Mouse (Mus musculus): ENCODE measurements at regions not wholly inside any gene's neighbourhood (a gene's known extent, or its start where the extent isn't known, plus 50 kb on each side); places are given as distances from the start of the nearest gene placed in this dataset.

DNA sequence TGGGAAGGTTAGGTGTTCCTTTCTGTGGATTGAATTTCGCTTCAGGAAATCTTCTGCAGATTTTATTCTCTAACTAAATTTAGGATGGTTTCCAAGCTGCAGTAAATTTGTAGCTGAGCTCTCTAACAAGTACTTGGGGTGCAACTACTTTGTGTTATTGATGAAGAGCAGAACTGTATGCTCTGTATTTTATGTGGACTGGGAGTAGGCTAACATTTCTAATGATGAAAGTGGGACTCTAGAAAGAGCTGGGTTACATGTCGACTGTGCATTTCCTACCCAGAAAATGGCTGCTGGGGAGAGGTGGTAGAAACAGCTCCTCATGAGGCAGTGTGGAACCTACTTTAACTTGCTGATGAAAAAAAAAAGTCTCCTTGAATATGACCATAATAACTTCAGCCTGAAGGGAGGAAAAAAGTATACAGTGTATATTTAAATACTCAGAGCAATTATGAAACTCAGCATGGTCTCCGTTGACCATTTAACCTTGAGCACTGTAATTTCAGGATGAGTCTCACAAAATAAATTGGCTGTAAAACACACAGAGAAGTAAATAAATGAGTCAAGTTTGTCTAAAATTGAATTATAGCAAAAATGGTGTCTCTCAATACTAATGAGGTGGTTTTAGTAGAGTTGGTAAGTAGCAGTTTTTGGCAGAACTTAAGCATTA, 852.6 kb downstream of the Stpg2 start:
- DNase-seq (ENCODE audit: low read depth, low spot score) = no peak

DNA sequence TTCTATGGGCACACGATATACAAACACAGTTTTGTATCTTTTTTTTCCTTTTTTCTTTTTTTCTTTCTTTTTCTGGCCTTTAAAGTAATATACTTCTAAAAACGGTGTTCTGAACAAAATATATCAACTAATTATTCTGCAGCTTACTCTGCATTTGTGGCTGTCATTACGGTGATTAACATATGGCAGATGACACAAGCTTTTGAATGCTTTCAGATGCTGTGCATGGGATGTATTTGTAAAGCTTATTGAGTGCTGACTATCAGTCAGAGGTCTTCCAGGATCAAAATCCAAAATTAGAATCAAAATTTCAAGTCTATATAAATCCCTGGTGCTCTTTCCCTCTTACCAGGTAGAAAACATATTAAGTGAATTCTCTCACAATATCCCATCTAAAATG, 853.6 kb downstream of the Stpg2 start:
- no peak for DNase-seq (ENCODE audit: low read depth, low spot score)

DNA sequence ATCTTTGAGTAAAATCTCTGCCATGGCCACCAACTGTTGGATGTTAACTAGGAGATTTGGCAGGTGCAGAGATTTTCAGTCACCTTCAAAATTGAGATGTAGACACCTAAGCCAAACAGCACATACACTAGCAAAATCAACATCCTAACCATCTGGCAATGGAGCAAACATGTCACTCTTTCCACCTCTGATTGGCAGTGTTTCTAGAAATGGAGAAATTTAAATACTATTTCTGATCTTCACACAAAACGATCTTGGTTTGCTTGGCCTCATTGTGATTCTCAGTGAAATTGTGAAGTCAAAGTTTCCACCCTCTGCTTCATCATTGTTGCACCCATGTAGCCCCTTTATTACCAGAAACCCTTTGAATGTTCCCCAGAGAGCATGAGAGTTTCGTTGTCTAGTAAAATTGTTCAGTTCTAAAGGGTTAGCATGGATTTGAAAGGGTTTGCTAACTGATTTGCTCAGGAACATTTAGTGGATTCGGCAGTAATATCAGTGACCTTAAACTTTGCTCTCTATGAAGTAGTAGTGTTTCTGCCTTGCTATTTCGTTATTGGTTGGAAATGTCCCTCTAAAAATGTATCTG, 854.1 kb downstream of the Stpg2 start:
- no peak for DNase-seq (ENCODE audit: low read depth, low spot score)

DNA sequence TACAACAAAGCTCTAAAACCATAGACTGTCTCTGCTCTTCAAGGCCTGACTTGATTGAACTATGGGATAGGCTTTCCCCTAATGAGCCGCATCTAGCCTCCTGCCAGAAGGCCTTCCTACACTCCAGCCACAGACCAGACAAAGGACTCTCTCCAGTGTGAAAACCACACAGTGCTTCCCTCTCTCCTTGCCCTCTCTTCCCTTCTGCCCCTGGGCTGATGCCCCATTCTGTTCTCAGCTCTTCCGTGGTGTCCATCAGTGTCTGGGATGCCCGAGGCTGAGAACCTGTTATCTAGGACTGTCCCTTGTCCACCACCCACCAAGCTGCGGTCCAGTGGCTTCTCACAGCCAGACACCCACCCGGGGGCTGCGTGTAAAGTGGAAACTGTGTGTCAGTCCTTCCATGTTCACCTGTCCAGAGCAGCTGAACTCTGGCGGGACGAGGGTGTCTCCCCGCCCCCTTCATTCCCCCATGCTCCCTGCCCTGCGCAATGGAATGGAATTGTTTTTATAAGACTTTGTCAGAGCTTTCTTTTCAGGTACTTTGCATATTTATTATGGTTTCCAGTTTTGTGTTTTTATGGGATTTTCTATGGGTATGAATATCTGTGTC, 856.4 kb downstream of the Stpg2 start:
- no peak for DNase-seq (ENCODE audit: low read depth, low spot score)

DNA sequence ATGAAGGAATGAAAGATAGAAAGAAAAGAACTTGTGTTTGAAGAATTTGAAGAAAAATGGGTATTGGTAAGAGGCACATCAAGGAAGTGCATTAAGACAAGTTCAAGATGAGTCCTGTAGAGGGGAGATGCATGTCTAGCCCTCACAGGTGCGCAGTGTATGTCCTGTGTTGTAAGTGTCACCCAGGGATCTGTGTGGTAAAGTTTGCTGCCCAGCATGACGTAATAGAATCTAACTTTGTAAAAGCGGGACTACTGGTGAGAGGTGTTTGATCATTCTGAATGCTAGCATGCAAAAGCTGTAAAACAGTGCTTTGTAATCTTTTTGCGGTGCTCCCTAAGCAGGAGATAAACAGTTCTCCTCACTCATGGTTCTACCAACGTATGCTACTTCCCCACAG, 857.4 kb downstream of the Stpg2 start:
- no peak for DNase-seq (ENCODE audit: low read depth, low spot score)

DNA sequence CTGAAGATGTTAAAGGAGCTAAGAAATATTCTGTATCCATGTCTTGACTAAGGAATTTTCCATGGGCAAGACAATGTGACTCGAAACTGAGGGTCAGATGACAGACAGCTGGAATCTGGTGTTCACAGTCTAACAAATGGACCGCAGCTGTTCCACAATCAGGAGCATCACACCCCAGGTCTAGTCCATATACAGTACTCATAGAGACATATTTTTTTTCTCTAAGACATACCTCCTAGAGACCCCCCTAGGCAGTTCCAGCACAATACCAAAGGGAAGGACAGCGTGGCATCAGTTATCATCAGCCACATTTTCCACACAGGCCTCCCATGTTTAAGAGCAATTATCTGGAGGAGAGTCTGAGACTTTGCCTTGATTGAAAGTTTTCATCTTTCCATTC, 878.8 kb downstream of the Stpg2 start:
- DNase-seq (ENCODE audit: low read depth, low spot score) = no peak

DNA sequence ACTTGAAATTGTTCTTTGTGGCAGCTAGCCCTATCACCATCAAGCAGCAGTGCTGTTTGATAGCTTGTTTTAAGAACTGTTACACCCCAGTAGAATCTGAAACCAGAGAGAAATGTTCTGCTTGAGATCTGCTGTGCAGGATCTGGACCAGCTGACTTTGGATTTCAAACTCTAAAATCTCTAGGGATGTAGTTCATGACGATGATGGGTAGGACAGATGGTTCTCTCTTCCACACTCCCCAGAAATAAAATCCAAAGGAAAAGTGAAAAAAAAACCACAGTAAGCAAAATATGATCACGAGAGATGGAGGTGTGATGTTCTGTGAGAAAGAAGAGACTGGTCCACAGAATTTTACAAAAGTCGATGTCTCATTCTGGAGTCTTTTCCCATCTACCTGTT, 879.9 kb downstream of the Stpg2 start:
- no peak for DNase-seq (ENCODE audit: low read depth, low spot score)

DNA sequence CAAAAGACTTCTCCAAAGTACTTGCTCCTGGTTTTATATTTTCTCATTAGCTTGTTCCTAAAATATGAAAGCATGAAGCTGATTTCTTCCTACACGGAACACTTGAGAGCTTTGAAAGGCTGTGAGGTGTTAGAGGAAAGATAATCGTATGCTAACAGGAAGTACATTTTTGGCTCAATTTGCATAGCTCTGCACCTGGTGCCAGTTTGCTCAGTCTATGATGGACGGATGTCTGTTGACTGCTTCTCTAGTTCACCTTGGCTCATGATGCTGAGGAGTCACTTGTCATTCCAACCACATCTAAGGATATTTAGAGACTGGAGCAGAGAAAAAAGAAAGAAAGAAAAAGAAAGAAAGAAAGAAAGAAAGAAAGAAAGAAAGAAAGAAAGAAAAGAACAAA, 882.5 kb downstream of the Stpg2 start:
- DNase-seq (ENCODE audit: low read depth, low spot score) = no peak

DNA sequence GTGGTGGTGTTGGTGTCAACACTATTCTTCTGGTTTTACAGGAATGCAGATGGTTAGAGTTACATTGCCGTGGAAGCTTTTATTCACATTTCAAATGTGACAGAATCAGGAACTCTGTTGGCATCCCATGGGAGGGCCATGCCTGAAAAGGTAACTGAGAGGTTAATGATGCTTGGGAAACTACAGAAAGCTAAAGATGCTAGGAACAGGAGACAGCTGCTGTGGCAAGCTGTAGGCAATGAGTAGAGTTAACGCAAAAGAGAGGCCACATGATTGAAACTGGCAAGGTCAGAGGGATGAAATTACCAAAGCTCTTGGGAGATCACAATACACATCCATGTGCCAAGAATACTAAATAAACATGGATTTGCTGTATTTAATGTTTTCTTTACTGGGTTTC, 886.4 kb downstream of the Stpg2 start:
- DNase-seq (ENCODE audit: low read depth, low spot score) = no peak

DNA sequence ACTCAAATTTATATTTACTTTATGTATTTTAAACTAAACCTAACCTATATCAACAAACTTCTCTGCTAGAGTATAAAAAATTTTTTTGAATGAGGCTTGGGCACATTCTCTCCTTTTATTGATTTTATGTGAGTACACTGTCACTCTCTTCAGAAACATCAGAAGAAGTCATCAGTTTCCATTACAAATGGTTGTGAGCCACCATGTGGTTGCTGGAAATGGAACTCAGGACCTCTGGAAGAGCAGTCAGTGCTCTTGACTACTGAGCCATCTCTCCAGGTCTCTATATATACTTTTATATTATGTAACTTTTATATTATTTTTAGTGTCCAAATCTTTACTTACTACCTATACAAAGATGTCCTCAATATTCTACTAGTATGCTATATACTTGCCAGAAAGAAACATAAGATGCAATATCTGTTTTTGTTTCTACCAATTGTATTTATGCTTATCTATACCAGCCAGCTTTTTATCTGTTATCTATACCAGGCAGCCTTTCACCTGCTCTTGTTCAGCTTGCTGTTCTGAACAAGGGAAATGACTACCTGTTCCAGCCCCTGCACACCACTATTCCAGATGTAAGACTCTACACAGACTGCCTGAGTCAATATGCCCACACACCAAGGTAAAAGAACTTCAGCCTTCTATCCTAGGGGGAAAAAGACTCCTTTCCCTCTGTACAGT, 891.5 kb downstream of the Stpg2 start:
- no peak for DNase-seq (ENCODE audit: low read depth, low spot score)

DNA sequence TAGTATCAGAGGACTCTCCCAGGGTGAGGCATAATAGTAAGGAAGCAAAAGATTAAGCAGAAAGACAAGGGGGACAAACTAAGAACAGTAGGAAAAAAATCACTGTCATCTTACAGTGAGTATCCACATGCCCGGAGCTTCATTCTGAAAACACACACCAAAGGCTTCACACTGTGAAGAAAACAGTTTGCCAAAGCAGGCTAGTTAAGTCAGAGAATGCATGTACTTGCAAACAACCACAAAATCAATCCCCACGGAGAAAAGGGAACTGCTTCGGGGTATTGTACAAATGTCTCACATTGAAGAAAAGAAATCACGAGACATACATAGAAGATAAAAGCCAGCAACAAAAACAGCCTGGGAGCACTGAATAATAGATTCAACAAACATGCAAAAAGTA, 903.9 kb downstream of the Stpg2 start:
- DNase-seq (ENCODE audit: low read depth, low spot score) = no peak

DNA sequence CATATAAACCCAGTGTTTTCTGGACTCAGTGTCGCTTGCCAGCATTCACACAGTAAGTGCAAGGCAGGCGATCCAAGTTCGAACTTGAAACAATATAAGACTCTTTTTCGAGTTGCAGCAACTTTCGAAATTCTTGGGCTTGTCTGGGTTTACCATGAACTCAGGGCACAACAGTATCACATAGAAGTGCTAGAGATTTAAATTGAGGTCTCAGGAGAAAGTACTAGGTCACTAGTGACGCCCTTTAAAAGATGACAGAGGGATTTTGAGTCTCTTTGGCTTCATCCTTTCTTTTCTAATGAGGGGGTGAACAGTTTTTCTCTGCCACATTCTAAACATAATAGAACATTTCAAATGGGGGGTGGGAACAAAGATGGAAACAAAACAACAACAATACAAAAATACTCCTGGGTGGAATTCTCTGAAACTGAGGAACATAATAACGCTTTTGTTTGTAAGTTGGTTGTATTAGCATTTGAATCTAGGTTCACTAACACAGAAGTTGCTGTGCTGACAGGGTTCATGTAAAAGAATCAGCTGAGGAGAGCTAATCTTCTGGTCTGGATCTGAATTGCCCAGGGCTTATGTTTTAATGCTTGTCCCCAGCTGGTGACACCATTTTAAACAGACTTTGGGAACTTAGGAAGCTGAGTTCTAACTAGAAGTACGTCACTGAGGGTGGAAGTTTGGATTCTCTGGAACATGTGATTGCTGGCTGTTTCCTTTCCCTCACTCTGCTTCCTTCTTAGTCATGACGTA, 906.1 kb downstream of the Stpg2 start:
- no peak for DNase-seq (ENCODE audit: low read depth, low spot score)

DNA sequence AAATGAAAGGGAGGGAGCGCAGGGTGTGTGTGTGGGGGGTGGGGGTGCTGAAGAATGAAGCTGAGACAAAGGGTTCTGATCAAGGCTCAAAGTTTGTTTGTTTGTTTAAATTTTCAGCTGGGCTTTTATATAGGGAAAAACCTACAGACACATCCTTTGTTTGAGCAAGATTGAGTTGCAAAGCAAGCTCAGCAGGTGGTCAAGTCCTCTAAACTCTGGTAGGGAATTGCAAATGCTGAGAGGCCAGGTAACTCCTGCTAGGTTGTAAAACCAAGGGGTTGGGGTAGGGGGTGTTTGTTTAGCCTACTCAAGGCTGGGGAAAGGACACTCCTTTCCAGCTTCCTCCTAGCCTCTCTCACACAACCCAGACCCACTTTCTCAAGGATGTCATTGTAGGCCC, 909.6 kb downstream of the Stpg2 start:
- peak; percentile 51 for DNase-seq (ENCODE audit: low read depth, low spot score)

DNA sequence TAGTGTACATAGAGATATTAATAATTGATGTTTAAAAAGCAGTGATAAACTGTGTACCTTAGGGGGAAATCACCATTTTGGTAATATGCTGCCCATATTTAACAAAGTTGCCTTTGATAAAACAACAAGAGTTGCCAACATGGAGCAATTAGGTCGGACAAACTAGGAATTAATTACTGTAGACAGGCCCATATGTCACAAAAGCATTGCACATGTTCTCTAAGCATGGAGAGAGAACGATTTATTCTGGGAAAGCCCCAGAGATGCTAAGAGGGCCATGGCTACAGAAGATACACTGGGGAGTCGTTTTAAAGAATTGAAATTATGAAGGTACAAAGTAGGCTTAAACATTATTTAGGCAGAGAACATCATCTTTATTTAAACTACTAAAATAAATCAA, 921.8 kb downstream of the Stpg2 start:
- no peak for DNase-seq (ENCODE audit: low read depth, low spot score)

DNA sequence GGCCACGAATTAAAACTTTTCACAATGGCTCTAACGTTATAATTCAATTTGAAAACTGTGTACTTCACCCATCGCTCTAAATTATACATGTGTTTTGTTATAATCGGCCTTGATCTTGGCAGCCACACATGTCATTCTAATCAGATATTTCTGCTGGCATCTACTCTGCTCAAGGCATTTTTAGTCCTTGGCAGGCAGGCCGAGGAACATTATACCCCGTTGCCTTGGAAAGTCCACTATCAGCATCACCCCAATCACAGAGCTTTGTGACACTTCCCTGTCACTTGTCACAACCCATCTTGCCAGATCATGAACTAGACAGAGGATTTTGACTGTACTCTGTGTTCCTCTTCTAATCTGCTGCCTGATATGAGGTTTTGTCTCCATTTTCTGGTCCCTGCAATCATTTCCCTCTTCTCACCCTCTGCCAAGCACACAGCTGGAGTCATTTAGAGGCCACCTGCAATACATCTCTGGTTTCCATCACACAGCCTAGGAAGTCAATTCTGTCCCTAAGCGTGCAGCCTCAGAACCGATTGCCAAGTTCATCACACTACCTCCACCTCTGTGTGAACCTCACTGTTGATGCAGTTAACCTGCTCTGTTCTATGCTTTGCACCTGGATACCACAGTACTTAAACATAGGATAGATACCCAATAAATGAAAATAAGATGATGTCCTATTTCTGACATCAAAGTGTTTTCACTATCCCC, 923.7 kb downstream of the Stpg2 start:
- DNase-seq (ENCODE audit: low read depth, low spot score) = no peak

DNA sequence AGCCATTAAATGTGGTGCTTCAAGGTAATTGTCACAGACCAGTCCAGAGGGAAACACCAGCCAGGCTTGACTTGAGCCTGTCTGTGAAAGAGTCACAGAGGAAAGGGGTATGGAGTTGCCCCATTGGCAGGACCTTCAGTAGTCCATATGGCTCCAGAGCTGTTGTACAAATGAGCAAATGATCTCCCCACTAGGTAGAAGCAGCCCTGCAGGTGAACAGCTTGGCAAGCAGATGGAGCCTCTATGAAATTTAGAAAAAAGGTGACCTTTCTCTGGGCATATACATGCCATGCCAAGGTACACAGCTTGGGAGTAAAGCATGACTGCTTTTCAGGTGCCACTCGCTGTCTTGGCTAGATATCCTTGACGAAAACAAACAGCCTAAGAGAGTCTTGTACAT, 938.4 kb downstream of the Stpg2 start:
- DNase-seq (ENCODE audit: low read depth, low spot score) = no peak

DNA sequence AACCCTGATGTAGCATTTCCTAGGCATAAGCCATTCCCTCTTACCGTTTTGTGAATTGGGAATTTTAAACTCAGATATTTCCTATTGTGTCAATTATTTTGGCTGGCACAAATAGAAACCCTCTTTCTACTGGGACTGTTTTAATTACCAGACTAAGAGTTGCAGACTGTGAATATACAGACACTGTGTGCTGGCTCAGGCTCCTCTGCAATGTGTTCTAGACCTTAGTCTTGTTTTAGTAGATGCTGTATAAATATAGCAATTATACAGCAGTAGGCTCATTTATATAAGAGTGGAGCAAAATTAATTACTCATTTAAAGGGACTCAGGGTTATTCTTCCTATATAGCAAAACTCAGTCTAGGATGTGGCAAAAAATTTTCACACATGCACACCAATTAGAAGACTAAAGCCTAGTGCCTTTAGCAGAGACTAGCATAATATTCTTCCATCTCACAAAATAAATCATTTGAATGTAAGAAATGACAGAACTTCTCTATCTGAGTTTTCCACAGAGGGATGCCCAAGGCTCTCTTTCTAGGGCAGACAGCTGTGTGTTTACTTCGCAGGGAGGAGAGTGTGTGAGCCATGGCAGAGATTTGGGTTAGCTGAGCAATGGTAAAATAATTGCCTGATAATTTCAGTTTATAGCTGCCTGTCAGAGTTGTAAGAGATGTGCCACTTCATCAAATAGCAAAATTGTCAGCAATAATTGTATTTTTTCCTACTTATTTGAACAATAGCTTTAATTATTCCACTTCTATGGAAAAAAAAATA, 941.9 kb downstream of the Stpg2 start:
- no peak for DNase-seq (ENCODE audit: low read depth, low spot score)

DNA sequence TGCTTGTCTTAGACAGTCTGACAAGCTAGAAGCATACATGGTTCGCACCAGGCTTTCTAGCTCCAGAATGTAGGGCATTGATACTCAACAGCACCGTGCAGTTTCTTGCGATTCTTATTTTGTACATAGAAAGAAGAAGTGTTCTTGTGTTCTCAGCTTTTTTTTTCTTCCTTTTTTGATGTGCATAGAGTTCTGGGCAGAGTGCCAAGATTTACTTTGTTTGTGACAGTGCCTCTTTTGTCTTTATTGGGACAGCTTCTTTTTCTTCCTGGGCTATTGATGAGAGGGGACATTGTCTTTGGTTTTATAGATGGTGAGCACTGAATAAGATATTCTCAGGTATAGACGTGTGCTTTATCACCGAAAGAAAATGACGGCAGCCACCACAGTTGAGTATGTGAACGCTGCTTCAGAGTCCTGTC, 945.0 kb downstream of the Stpg2 start:
- DNase-seq (ENCODE audit: low read depth, low spot score) = no peak

DNA sequence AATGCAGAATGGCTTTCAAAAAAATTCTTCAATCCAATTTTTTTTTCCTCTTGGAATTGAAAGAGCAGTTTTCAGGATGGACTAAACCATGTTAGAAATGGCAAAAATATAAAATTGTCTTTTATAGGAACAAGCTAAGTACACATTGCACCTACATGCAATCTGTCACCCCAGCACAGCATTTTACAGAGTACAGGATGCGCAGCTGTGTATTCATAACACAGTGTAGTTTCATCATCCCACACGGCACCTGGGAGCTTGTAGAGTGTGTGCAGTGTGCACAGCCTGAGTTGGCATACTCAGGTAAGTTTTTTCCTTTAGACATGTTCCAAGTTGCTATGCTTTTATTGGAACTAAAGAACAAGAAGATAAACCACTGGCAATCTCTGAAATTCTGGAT, 974.0 kb downstream of the Stpg2 start:
- DNase-seq (ENCODE audit: low read depth, low spot score) = no peak

DNA sequence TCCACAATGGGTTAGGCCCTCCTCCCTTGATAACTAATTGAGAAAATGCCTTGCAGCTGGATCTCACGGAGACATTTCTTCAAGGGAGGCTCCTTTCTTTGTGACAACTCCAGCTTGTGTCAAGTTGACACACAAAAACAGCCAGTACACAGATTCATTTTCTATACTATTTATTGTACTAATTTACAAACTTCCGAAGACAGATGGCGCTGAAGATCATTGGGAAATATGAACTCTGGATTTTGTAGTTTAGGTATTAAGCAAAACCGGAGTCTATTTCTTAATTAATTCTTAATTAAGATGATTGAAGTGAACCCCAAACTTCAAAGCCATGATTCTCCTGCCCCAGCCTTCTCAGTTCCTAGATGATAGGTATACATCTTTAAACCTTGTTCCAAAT, 977.2 kb downstream of the Stpg2 start:
- DNase-seq (ENCODE audit: low read depth, low spot score) = no peak

Data from ZHBTc4 (cell line).